Mouse (Mus musculus) lung, postnatal 10 days (tissue): ENCODE results near the gene Trim14.
"Not testable (repeated sequence)": the region's sequence is repeated elsewhere in the genome, so short reads cannot be mapped to it uniquely, and the experiment has no call there.

Experiments
- DNase-seq: peaks from one replicate; pipeline ENCODE4 v3.0.0; 2021

The Trim14 gene

GRCm38 (mm10) chr4:46535840-46536361 is at the start of gene Trim14:
TSS of gene Trim14 (minus strand) at chr4:46536141.
- DNase-seq, result peak; percentile 65

DNA sequence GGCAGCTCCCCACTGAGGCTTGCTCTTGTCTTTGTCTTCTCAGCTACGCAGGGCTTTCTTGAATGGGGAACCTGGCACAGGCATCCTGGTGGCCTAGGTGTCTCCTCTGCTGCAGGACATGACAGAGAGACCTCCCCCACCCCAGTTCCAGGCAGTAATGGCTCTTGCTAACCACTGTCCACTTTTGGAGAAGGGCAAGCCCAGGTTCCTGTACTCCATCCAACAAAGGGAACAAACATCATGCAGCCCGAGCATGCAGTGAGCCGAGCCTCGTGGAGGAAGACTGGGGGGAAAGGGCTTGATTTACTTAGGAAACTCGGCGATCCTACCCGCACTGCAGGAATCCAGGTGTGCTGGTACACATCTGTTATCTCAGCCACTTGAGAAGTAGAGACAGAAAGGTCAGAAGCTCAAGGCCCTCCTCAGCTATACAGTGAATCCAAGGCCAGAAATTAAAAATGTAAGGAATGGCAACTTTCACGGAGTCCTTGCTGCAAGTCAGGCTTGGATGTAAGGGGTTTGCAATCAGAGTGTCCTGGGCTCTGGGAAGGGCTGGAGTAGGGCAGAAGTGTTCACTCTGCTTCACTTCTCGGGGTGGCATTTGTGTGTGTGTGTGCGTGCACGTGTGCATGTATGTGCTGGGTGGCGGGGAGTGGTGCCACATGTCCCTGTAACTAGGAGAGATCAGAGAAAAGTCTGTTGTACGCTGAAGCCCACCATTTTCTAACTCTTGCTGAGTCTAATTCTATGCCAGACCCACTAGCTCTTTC is 49.3 kb upstream of the Trim14 start:
- DNase-seq, result no peak

GRCm38 (mm10) chr4:46584536-46584935 is 48.6 kb upstream of the Trim14 start:
- not testable (repeated sequence) for DNase-seq

- DNase-seq, result not testable (repeated sequence)
Observed at GRCm38 (mm10) chr4:46584084-46584483, 48.1 kb upstream of the Trim14 start.

DNA sequence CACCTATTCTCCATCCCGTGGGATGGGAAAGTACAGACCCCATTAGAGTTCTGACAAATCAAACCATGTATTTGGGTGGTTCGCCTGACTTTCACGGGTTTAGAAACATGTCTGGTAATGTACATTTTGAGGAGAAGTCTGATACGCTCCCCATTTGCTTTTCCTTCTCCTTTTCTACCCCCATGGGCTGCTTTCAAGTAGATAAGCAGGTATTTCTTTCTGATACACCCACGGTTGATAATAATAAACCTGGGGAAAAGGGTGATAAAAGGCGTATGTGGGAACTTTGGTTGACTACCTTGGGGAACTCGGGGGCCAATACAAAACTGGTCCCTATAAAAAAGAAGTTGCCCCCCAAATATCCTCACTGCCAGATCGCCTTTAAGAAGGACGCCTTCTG is 46.1 kb upstream of the Trim14 start:
- DNase-seq, result not testable (repeated sequence)

- DNase-seq, result not testable (repeated sequence)
Observed at GRCm38 (mm10) chr4:46581577-46581976, 45.6 kb upstream of the Trim14 start.

DNA sequence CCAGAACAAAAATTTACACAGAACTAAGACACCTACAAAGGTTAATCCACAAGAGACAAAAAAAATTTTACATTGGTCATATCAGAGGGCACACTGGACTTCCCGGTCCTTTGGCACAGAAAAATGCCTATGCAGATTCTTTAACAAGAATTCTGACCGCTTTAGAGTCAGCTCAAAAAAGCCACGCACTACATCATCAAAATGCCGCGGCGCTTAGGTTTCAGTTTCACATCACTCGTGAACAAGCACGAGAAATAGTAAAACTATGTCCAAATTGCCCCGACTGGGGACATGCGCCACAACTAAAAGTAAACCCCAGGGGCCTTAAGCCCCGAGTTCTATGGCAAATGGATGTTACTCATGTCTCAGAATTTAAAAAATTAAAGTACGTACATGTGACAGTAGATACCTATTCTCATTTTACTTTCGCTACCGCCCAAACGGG is 44.9 kb upstream of the Trim14 start:
- DNase-seq, result not testable (repeated sequence)

DNA sequence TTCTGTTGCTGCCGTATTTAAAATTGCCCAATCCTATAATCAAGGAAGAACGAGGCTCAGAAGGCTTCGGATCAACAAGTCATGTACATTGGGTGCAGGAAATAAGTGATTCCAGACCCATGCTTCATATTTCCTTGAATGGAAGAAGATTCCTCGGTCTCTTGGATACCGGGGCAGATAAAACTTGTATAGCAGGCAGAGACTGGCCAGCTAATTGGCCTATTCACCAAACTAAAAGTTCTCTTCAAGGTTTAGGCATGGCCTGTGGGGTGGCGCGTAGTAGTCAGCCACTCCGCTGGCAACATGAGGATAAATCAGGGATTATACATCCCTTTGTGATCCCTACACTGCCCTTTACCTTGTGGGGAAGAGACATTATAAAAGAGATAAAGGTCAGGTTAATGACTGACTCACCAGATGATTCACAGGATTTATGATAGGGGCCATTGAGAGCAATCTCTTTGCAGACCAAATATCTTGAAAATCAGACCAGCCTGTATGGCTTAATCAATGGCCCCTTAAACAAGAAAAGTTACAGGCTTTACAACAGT is 42.9 kb upstream of the Trim14 start:
- not testable (repeated sequence) for DNase-seq

DNA sequence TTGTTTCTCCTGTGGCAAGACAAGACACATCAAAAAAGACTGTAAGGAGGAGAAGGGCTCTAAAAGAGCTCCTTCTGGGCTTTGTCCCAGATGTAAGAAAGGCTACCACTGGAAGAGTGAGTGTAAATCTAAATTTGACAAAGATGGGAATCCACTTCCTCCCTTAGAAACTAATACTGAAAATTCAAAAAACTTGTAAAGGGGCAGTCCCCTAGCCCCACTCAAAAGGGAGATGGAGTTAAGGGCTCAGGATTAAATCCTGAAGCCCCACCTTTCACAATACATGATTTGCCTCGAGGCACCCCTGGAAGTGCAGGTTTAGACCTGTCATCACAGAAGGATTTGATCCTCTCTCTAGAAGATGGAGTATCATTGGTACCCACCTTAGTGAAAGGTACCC is 42.3 kb upstream of the Trim14 start:
- no peak for DNase-seq

- DNase-seq, result not testable (repeated sequence)
Observed at GRCm38 (mm10) chr4:46575509-46576284, 39.8 kb upstream of the Trim14 start.

- no peak for DNase-seq
Observed at GRCm38 (mm10) chr4:46574841-46575240, 38.9 kb upstream of the Trim14 start.

DNA sequence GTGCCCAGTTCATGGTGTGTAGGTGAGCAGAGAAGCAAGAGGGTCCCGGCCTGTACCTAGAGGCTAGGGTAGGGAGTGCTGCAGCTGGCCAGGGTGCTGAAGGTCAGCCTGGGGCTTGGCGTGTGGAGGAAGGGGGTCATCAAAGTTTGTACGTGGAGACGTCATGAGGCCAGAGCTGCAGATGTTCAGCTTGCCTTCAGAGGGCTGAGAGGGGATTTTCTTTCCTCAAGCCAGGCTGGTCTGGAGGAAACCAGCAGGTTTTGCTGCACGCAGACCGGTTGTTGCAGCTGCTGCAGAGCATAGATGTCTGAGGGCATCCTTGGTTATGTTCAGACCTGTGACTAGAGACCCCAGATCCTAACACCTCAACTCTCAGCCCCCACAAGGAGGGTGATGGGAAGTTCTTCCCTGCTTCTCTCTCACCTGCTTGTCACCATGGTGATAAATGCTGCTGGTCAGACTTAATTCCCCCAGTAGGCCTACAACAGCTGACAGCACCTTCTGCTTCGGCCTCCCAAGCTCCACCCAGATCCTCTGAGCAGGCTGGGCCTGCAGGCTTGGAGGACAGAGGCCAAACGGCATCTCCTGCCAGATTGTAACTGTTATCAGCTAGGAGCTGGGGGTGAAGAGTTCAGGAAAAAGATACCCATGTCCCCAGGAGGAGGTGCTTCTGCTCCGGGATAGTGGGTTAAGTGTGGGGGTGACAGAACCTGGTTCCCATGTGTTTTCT is 38.2 kb upstream of the Trim14 start:
- DNase-seq, result no peak

DNA sequence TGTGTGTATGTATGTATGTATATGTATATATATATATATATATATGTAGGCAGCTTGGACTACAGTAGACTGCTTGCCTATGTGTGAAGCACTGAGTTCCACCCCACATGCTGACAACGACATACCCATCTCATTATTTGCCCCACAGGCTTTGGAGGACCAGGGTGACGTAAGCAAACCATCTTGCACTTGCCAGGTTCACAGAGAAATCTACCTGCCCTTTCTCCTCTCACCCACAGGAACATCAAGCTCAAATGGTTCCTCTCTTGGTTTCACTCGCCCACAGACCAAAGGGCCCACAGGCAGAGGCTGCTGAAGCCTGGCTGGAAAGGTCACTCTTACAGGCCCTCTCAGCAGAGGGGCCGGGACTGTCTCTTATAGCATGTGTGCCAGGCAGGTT is 36.7 kb upstream of the Trim14 start:
- no peak for DNase-seq

DNA sequence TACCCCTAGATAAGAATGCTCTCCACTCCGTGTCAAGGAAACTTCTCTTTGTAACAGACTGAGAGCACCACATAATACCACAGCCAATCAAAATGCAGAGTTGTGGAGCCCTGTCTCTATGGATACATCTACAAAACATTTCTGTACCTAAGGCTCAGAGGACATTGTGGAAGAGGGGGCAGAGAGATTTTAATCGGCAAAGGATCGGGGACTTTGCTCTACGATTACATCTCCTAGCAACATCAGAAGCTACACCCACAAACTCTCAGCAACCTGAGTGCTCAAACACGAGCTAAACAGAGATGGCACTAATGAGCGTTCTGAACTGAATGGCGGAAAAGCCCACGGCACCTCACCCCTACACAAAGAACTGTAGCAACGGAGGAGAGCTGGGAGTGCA is 35.8 kb upstream of the Trim14 start:
- no peak for DNase-seq

DNA sequence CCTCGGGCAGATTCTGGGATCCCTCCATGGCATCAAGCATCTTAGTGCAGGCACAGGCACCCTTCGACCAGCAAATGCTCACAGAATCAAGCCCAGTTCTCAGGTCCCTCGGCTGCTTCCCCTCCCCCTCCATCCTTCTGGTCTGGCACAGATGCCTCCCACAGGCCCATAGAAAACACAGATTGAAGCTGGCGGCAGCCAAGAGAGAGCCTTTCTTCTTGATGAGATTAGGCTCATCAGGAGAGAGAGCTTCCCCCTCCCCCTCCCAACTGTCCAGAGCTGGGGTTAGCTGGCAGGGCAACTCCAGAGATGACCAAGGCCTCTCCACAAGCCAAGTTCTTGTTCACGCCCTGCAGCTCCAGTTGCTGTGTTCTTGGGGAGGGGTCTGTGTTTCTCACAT is 33.7 kb upstream of the Trim14 start:
- no peak for DNase-seq

GRCm38 (mm10) chr4:46568169-46568568 is 32.2 kb upstream of the Trim14 start:
- DNase-seq, result no peak

DNA sequence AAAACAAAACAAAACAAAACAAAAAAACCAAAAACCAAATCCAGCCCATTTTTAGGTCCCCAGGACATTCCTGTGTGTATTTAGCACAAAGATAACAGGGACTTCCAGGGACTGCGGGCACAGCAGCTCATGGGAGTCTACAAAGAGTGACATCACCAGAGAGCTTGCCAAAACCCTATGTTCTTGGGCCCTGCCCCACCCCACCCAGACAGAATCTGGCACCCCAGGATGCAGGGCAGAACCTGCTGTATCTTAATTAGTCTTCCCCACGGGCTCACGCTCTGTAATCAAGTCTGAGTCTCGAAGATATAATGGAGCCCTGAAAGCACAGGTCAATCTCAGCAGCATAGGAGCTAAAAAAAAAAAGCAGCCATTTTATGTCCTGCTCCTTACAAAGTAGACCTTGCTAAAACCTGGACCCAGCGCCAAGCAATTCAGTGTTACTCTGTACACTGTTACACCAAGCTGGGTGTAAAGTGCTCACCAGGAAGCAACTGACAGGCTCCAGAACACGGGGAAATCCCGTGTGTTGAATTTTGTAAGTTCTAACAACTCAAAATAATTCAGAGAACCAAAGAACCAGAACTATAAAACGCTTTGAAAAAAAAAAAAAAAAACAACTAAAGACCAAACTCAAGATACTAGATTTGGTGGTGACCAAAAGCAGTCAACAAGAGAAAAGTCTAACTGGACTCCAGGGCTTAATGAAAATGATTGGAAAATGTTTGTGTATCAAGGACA is 31.2 kb upstream of the Trim14 start:
- no peak for DNase-seq

DNA sequence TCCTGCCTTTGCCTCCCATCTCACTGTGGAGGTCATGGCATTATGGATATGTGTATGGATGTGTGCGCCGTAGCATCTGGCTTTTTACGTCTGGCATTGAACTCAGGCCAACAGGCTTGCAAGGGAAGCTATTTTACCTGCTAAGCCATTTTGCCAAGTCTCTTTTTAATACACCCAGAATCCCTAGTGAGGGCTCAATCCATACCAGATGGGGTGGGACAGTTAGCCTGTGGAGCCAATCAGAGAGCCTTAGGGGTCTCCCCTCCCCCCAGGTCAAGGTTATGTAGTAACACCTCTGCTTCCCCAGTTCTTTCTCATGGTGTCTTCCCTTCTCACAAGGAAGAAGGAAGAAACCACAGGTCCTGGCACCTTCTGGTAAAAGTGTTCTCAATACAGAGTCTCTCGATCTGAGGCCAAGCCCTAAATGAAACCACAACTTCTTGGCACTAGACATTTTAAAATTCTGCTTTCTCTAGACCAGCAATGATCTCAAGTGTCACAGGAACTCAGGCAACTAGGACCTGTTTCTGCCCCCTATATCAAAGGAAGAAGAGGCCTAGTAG is 29.5 kb upstream of the Trim14 start:
- DNase-seq, result no peak

DNA sequence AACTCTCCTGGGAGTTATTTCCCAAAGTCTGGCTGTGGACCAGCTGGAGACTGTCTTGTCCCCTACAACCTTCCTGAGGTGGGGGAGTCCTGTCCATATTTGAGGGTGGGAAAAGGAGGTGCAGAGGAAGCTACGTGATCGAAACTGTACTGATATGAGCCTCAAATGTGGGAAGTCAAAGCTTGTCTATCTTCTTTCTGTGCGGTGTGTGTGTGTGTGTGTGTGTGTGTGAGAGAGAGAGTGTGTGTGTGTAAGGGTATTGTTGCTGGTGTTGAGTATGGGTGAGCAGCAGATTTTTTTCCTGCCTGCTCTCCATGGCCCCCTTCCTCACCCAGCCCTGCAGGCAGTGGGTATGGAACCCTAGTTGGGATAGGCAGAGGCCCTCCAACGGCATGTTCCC is 28.3 kb upstream of the Trim14 start:
- DNase-seq, result no peak

DNA sequence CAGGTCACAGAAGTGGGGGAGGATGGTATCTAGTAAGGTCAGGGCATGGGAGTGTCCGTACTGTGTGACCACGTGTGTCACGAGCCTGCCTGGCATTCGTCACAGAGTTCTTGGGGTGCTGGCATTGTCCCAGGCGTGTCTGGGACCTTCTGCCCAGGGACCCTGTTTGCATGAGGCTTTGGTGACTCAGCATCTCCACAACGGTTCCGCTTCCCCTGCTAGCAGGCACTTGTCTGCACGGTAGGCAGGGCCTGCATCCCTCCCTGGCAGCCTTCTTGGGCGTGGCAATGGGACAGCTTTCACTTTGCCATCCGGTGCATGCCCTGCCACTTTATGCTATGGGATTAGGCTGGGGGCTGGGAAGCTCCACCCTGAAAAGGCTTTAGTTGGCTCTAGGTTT is 27.9 kb upstream of the Trim14 start:
- peak; percentile 48 for DNase-seq

DNA sequence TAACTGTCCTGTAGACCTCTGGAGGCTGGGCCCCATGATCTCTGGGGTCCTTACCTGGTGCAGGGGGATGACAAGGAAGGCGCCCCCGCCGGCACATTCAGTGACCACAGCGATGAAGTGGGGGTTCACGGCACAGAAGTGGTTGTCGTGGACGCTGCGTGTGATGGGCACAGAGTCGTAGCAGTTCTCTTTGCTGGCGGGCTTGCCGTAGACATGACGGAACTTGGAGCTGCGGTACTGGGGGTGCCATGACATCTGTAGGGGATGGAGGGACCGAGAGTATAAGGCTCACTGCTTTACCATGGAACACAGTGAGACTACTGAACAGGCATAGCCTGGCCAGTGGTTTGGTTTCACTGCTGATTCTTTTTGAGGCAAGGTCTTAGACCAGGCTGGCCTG is 26.9 kb upstream of the Trim14 start:
- no peak for DNase-seq

DNA sequence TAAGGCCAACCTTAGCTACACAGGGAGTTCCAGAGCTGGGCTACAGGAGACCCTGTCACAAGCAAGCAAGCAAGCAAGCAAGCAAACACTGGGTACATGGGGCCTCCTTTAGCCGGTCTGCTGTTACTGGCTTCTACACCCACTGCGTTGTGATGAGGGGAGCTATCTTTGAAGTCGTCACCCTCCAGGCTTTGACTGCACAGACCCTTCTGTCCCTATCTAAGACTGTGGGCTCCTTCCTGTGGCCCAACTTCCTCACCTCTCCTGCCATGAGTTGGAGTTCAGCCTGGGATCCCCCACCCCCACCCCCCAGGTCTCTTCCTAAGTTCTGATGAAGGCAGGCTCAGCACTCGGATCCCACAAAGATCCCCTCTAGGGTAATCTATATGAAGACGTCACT is 26.1 kb upstream of the Trim14 start:
- DNase-seq, result no peak
